Mouse (Mus musculus): Measurements from ENCODE around the gene Plekhm3.

DNA sequence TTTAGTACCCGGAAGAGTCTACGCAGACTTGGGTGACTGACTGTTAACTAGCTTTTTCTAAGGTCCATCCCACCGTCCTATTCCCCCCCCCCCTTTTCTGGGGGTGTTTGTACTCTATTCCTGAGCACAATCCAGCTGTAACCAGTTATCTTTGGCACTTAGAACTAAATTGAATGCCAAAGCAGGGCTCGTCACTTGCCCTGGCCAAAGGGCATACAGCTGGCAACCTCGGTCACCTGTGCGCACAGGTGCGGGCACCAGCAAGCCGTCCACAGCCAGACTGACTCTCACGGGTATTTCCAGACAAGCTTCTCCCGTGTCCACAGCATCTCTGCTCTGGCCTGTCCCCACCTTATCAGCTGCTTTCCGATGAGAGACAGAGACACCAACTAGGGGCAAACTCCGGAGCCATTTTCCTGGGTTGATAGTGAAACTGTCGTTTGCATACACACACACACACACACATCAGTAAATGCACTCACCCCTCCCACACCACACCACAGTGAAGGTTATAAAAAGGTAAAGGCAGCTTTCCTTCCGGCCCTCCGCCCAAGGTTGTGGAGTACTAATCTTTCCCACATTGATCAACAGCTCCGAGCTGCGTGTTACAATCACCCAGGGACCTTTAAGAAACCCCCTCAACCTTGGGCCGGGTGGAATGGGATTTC, 213.7 kb downstream of the Plekhm3 start:
- TF ChIP-seq CTCF (IDR thresholded peaks at IDR 0.05; ENCODE audit: low read depth, low read length) (no peak), GATA1 (IDR thresholded peaks at IDR 0.05; ENCODE audit: borderline replicate concordance, low read length) (no peak)

Measured in G1E (cell line).